Mouse (Mus musculus): ENCODE results near the gene 1700007K13Rik.

DNA sequence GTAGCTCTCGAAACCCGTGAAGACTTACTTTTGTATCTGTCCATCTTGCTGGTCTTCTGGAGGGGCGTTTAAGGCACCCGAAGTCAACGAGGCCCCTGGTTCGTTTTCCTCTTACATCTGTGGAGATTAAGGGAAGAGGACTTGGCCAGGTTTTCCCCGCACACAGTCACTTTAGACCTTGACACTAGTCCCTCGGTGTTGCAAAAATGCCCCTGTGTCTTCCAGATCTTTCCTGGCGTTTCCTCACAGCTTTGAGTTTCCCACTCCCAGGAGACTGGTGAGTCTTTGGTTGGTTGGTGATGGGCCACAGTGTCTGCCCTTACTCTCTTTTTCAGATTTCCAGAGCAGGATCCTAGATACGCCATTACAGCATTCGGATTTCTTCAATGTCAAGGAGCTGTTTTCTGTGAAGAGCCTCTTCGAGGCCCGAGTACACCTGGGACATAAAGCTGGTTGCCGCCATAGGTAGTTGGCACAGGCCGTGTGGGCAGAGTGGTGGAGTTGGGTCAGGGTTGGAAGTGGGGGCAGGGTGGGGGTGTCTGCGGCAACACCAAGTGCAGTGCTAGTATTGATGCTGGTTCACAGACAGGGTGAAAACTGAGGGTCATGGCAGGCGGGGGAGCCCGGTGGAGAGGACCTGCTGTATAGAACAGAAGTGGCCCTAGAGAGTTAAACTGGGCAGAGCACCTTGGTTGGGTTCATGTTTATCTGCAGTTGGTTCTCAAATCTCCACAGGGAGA lies 2.5 kb upstream of the 1700007K13Rik start:
- no peak for TF ChIP-seq CTCF (IDR thresholded peaks at IDR 0.05; ENCODE audit: borderline replicate concordance, insufficient read depth, low read depth, low read length)
- TF ChIP-seq POLR2A (IDR thresholded peaks at IDR 0.05; ENCODE audit: borderline replicate concordance, insufficient read depth, low read length): no peak
